Mouse (Mus musculus): ENCODE measurements around the gene Mapkapk5.
"Not testable (repeated sequence)": the region's sequence is repeated elsewhere in the genome, so short reads cannot be mapped to it uniquely, and the experiment has no call there.

Gene Mapkapk5

GRCm38 (mm10) chr5:121564468-121564895, 18.8 kb upstream of the Mapkapk5 start:
- peak; percentile 94 for DNase-seq (ENCODE audit: low read depth, low spot score)

GRCm38 (mm10) chr5:121562436-121562835, 16.7 kb upstream of the Mapkapk5 start:
- DNase-seq (ENCODE audit: low read depth, low spot score): peak; percentile 55

GRCm38 (mm10) chr5:121549196-121549595, 3.5 kb upstream of the Mapkapk5 start:
- DNase-seq (ENCODE audit: low read depth, low spot score): no peak

- DNase-seq (ENCODE audit: low read depth, low spot score): no peak
These were observed 1.4 kb upstream of the Mapkapk5 start for GRCm38 (mm10) chr5:121547084-121547483.

- DNase-seq (ENCODE audit: low read depth, low spot score): peak; percentile 80
These were observed 808 bp upstream of the Mapkapk5 start for GRCm38 (mm10) chr5:121546530-121546895.

GRCm38 (mm10) chr5:121544910-121545792, 554 bp downstream of the Mapkapk5 start, which contains the start of the genes Adam1a and Gm42878:
Adam1a (minus strand) TSS chr5:121545482.
Gm42878 (minus strand) TSS chr5:121545482.
- DNase-seq (ENCODE audit: low read depth, low spot score): no peak

GRCm38 (mm10) chr5:121543370-121543769, 2.3 kb downstream of the Mapkapk5 start:
- no peak for DNase-seq (ENCODE audit: low read depth, low spot score)

- peak; percentile 66 for DNase-seq (ENCODE audit: low read depth, low spot score)
These were observed 4.5 kb downstream of the Mapkapk5 start for GRCm38 (mm10) chr5:121541235-121541634.

GRCm38 (mm10) chr5:121540066-121540465, 5.6 kb downstream of the Mapkapk5 start:
- peak; percentile 70 for DNase-seq (ENCODE audit: low read depth, low spot score)

GRCm38 (mm10) chr5:121537588-121537987, 8.1 kb downstream of the Mapkapk5 start:
- no peak for DNase-seq (ENCODE audit: low read depth, low spot score)

GRCm38 (mm10) chr5:121536921-121537555, 8.7 kb downstream of the Mapkapk5 start:
- peak; percentile 58 for DNase-seq (ENCODE audit: low read depth, low spot score)

GRCm38 (mm10) chr5:121535116-121535515, 10.6 kb downstream of the Mapkapk5 start:
- DNase-seq (ENCODE audit: low read depth, low spot score): no peak

GRCm38 (mm10) chr5:121534521-121534920, 11.2 kb downstream of the Mapkapk5 start:
- DNase-seq (ENCODE audit: low read depth, low spot score): peak; percentile 82

- peak; percentile 60 for DNase-seq (ENCODE audit: low read depth, low spot score)
These were observed 18.7 kb downstream of the Mapkapk5 start for GRCm38 (mm10) chr5:121526961-121527360.

GRCm38 (mm10) chr5:121526526-121526925, 19.2 kb downstream of the Mapkapk5 start:
- no peak for DNase-seq (ENCODE audit: low read depth, low spot score)

GRCm38 (mm10) chr5:121525774-121526450, 19.8 kb downstream of the Mapkapk5 start:
- no peak for DNase-seq (ENCODE audit: low read depth, low spot score)

GRCm38 (mm10) chr5:121519758-121520157, 25.9 kb downstream of the Mapkapk5 start:
- DNase-seq (ENCODE audit: low read depth, low spot score): not testable (repeated sequence)

GRCm38 (mm10) chr5:121518983-121519382, 26.7 kb downstream of the Mapkapk5 start:
- DNase-seq (ENCODE audit: low read depth, low spot score): no peak

- DNase-seq (ENCODE audit: low read depth, low spot score): no peak
These were observed 35.7 kb downstream of the Mapkapk5 start for GRCm38 (mm10) chr5:121510009-121510408.

GRCm38 (mm10) chr5:121506846-121507245, 38.9 kb downstream of the Mapkapk5 start:
- peak; percentile 40 for DNase-seq (ENCODE audit: low read depth, low spot score)

GRCm38 (mm10) chr5:121503231-121503630, 42.5 kb downstream of the Mapkapk5 start, which contains the start of gene Adam1b:
Adam1b (minus strand) TSS chr5:121503435.
- DNase-seq (ENCODE audit: low read depth, low spot score): no peak

- DNase-seq (ENCODE audit: low read depth, low spot score): not testable (repeated sequence)
These were observed 44.2 kb downstream of the Mapkapk5 start for GRCm38 (mm10) chr5:121501424-121501996.

Data from ES-CJ7 (cell line).